Mouse (Mus musculus) CH12.LX (cell line): Measurements from ENCODE around the gene Skor1. TPM values are rescaled to one million over a fixed set of nuclear protein-coding genes. Genes with fewer than 3 reads are reported as not detected.

Experiments used
- DNase-seq: peaks from one replicate; pipeline ENCODE4 v3.0.0-alpha.2; 2013; ENCODE audit errors: extremely low read depth
- H3K27ac ChIP-seq: 2 replicates; pipeline ENCODE4 v1.5.1; 2012; ENCODE audit warnings: low read depth, mild to moderate bottlenecking, control low read depth, moderate library complexity; ENCODE audit not compliant: insufficient read depth
- H3K27me3 ChIP-seq: replicated peaks from 2 replicates; pipeline ENCODE3; 2012; ENCODE audit warnings: inconsistent platforms
- H3K36me3 ChIP-seq, 2 experiments: replicated peaks in 1 of 2; 2 replicates each; pipeline versions ENCODE3 to v1.6.1; 2012; ENCODE audit warnings: inconsistent platforms in 1 of 2, low read length in 1 of 2, mild to moderate bottlenecking in 1 of 2, mixed read lengths in 1 of 2, moderate library complexity in 1 of 2; ENCODE audit not compliant: control insufficient read depth in 1 of 2, insufficient read depth in 1 of 2
- H3K4me1 ChIP-seq, 2 experiments: 2 replicates each; pipeline ENCODE4 v1.6.1; 2012; ENCODE audit warnings: inconsistent platforms in 1 of 2, moderate library complexity in 1 of 2; ENCODE audit not compliant: insufficient read depth in 2 of 2, control insufficient read depth in 1 of 2
- H3K4me2 ChIP-seq: 2 replicates; pipeline ENCODE4 v1.6.1; 2012; ENCODE audit warnings: low read depth, mild to moderate bottlenecking, control low read depth; ENCODE audit not compliant: poor library complexity, insufficient read depth, severe bottlenecking
- H3K4me3 ChIP-seq, 3 experiments: fragments of 150-350 bp in 1 of 3; sonication (generic) in 1 of 3; replicated peaks in 1 of 3; 2 replicates each; pipeline versions ENCODE3 to v1.5.1; 2011 to 2012; ENCODE audit warnings: low read depth in 2 of 3, low read length in 2 of 3, mild to moderate bottlenecking in 2 of 3, moderate library complexity in 2 of 3, control low read depth in 1 of 3, improper control_type of control experiment in 1 of 3, inconsistent platforms in 1 of 3, mixed read lengths in 1 of 3; ENCODE audit not compliant: poor library complexity in 1 of 3
- H3K79me2 ChIP-seq: replicated peaks from 2 replicates; pipeline ENCODE4 v1.6.1; 2012; ENCODE audit warnings: mild to moderate bottlenecking, moderate library complexity; ENCODE audit not compliant: control insufficient read depth, poor library complexity, insufficient read depth, severe bottlenecking; ENCODE audit errors: extremely low read depth
- H3K9ac ChIP-seq: 2 replicates; pipeline ENCODE4 v1.6.1; 2012; ENCODE audit warnings: low read depth, mild to moderate bottlenecking, control low read depth, moderate library complexity; ENCODE audit not compliant: insufficient read depth
- H3K9me3 ChIP-seq: replicated peaks from 2 replicates; pipeline ENCODE3; 2012; ENCODE audit warnings: low read length, inconsistent platforms, mixed read lengths
- BHLHE40 ChIP-seq: IDR thresholded peaks from 2 replicates; pipeline ENCODE4 v1.6.1; 2011; ENCODE audit warnings: mild to moderate bottlenecking, low read depth, low read length, improper control_type of control experiment
- CHD2 ChIP-seq: IDR thresholded peaks from 2 replicates; pipeline ENCODE4 v1.6.1; 2011; ENCODE audit warnings: low read length, improper control_type of control experiment
- CTCF ChIP-seq, 2 experiments: IDR thresholded peaks in 1 of 2; conservative IDR thresholded peaks in 1 of 2; 2 replicates each; pipeline ENCODE4 v1.5.1; 2011 to 2012; ENCODE audit warnings: low read depth in 2 of 2, low read length in 2 of 2, improper control_type of control experiment in 1 of 2, inconsistent platforms in 1 of 2, mild to moderate bottlenecking in 1 of 2, moderate library complexity in 1 of 2
- EP300 ChIP-seq: IDR thresholded peaks from 2 replicates; pipeline ENCODE4 v1.6.1; 2011; ENCODE audit warnings: low read length, improper control_type of control experiment
- JUN ChIP-seq: IDR thresholded peaks from 2 replicates; pipeline ENCODE4 v1.6.1; 2011; ENCODE audit warnings: low read depth, mild to moderate bottlenecking, low read length, improper control_type of control experiment, moderate library complexity; ENCODE audit not compliant: insufficient read depth
- JUND ChIP-seq: conservative IDR thresholded peaks from 2 replicates; pipeline ENCODE4 v1.6.1; 2011; ENCODE audit warnings: low read depth, low read length, improper control_type of control experiment
- MAZ ChIP-seq: IDR thresholded peaks from 2 replicates; pipeline ENCODE4 v1.6.1; 2012; ENCODE audit warnings: low read depth, mild to moderate bottlenecking, inconsistent platforms, low read length, improper control_type of control experiment, moderate library complexity
- MEF2A ChIP-seq: IDR thresholded peaks from 2 replicates; pipeline ENCODE4 v1.6.1; 2014; ENCODE audit warnings: low read depth, mild to moderate bottlenecking, inconsistent platforms, low read length, improper control_type of control experiment, borderline replicate concordance
- NELFE ChIP-seq: IDR thresholded peaks from 2 replicates; pipeline ENCODE4 v1.6.1; 2011; ENCODE audit warnings: low read depth, low read length, improper control_type of control experiment
- RAD21 ChIP-seq: IDR thresholded peaks from 2 replicates; pipeline ENCODE4 v1.6.1; 2011; ENCODE audit warnings: low read depth, mild to moderate bottlenecking, low read length, improper control_type of control experiment, moderate library complexity
- RCOR1 ChIP-seq: conservative IDR thresholded peaks from 2 replicates; pipeline ENCODE4 v1.6.1; 2012; ENCODE audit warnings: low read depth, mild to moderate bottlenecking, inconsistent platforms, low read length, improper control_type of control experiment
- SMC3 ChIP-seq: IDR thresholded peaks from 2 replicates; pipeline ENCODE4 v1.6.1; 2011; ENCODE audit warnings: low read depth, low read length, improper control_type of control experiment
- UBTF ChIP-seq: IDR thresholded peaks from 2 replicates; pipeline ENCODE4 v1.6.1; 2012; ENCODE audit warnings: low read depth, mild to moderate bottlenecking, inconsistent platforms, low read length, improper control_type of control experiment, moderate library complexity
- USF1 ChIP-seq: IDR thresholded peaks from 2 replicates; pipeline ENCODE4 v1.6.1; 2014; ENCODE audit warnings: low read depth, mild to moderate bottlenecking, inconsistent platforms, low read length, improper control_type of control experiment
- ZC3H11A ChIP-seq: IDR thresholded peaks from 2 replicates; pipeline ENCODE4 v1.6.1; 2012; ENCODE audit warnings: low read depth, mild to moderate bottlenecking, inconsistent platforms, low read length, improper control_type of control experiment
- ZKSCAN1 ChIP-seq: IDR thresholded peaks from 2 replicates; pipeline ENCODE4 v1.6.1; 2012; ENCODE audit warnings: low read depth, inconsistent platforms, low read length, improper control_type of control experiment, borderline replicate concordance
- dilution Hi-C: fragments of 300-500 bp; cut with MboI; formaldehyde crosslinking; loops from 2 replicates; pipeline ENCODE4 v1.14.3; 2020; ENCODE audit warnings: low sequenced_read_pairs; ENCODE audit not compliant: extremely low pct_unique_long_range_greater_than_20kb, extremely low pct_ligation_motif_present
- in situ Hi-C: fragments of 300-500 bp; cut with MboI; formaldehyde crosslinking; loops from 3 replicates; pipeline ENCODE4 v1.14.3; 2019; ENCODE audit warnings: low sequenced_read_pairs, low pct_ligation_motif_present, low pct_unique_long_range_greater_than_20kb, mixed read lengths
- polyA plus RNA-seq: library from polyadenylated mRNA; unstranded; fragments of >175 nt; gene quantifications from 2 replicates; pipeline ENCODE4 v1.2.1, GENCODE M21; 2012; ENCODE audit warnings: low read depth; ENCODE audit not compliant: insufficient read length
- total RNA-seq, 2 experiments: library from RNA; depleted of rRNA; stranded (reverse); fragments of 300-350 nt in 1 of 2; fragments of >200 nt in 1 of 2; gene quantifications; 2 replicates each; pipeline ENCODE4 v1.2.3; 2012 to 2014

Skor1 gene
- total and polyA plus RNA-seq, 3 experiments: not detected

DNA sequence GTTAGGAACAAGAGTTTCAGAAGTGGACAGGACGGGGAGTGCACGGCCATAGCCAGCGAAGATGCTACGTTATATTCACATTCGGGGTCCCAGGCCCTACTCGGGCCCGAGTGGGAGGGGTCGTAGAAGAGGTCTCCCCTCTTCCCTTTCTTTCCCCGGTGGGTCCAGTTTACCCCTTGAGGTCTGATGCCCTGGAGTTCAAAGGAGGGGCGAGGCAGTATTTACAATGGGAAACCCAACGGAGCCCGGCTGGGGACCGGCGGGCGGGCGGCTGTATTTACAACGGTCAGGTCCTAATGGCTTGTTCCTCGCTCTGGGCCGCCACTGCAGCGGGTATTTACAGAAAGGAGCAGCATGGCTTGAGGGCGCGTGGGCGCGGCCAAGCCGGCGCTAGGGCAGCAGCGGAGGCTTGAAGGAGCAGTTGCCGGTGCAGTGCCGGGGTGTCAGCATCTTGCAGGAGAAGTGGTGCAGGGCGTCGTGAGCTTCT, 10.2 kb downstream of the Skor1 start:
- H3K4me3 ChIP-seq: no peak overlapping the region
- DNase-seq: no peak
- in situ Hi-C loops: loop anchor here (10.0 kb wide), 3 partner anchors 326 to 706 kb away; no protein-coding TSS in a partner anchor

DNA sequence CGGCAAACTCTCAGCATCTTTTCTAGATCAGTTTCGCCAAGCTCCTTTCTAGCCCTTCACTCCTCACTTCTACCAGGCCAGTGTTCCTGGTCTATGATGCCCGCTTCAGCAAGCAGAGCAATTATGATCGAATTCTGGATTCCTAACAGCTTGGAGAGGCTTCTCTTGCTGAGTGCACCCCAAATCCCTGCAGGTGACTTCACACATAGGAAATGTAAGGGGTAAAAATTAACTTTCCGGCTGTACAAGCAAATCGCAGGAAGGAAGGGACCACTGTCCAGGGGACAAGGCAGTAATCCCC, 11.2 kb downstream of the Skor1 start:
- H3K27ac ChIP-seq: no peak overlapping the region
- H3K36me3 ChIP-seq: no peaks in the 10 kb centered on the region
- H3K4me1 ChIP-seq: peaks cover 0 to 35% of the 10 kb centered on the region in 2 experiments; a peak in 2 of 4 replicates
- dilution Hi-C loops: no loop called here
- H3K9me3 ChIP-seq: peaks cover 11% of the 10 kb centered on the region
- no peak overlapping the region for H3K9ac ChIP-seq
- H3K4me2 ChIP-seq: peak overlapping the region; percentile 64
- TF ChIP-seq MAZ (no peak), ZC3H11A (no peak), SMC3 (no peak), EP300 (no peak), RCOR1 (no peak), JUN (no peak), RAD21 (no peak), BHLHE40 (no peak), ZKSCAN1 (no peak), NELFE (no peak)
- TF ChIP-seq, all 38 proteins: peak for 0
- in situ Hi-C loops: loop anchor here (10.0 kb wide), 3 partner anchors 327 to 707 kb away; no protein-coding TSS in a partner anchor
- Histone ChIP-seq H3K27me3 (peaks cover 20% of the 10 kb centered on the region), H3K79me2 (no peaks in the 10 kb centered on the region), H3K4me3 (no peak overlapping the region)
- DNase-seq: no peak

More for the DNA sequence above, 10.2 kb downstream of the Skor1 start:
- Histone ChIP-seq H3K79me2 (no peaks in the 10 kb centered on the region), H3K4me1 (peaks cover 0 to 32% of the 10 kb centered on the region in 2 experiments; a peak in 2 of 4 replicates), H3K9ac (no peak overlapping the region), H3K4me2 (no peak overlapping the region), H3K27ac (no peak overlapping the region), H3K36me3 (no peaks in the 10 kb centered on the region), H3K9me3 (peaks cover 21% of the 10 kb centered on the region)
- dilution Hi-C loops: no loop called here
- TF ChIP-seq CHD2 (no peak), JUND (no peak), USF1 (no peak), ZC3H11A (no peak), UBTF (no peak), MEF2A (no peak), CTCF (conservative IDR thresholded peaks at IDR 0.05 in 1 of 2, IDR thresholded peaks at IDR 0.05 in 1 of 2; ENCODE audit: low read depth in 2 of 2, low read length in 2 of 2) (no peak), SMC3 (no peak)
- TF ChIP-seq, all 38 proteins: peak for 0
- peaks cover 20% of the 10 kb centered on the region for H3K27me3 ChIP-seq
